Mouse (Mus musculus) G1E (cell line): Measurements from ENCODE around the gene Fam170b.

Source experiments
- CTCF ChIP-seq: IDR thresholded peaks from 2 replicates; pipeline ENCODE4 v1.5.1; 2012; ENCODE audit warnings: low read depth, low read length, inconsistent platforms, mixed read lengths
- GATA1 ChIP-seq: IDR thresholded peaks from 2 replicates; pipeline ENCODE4 v1.6.1; 2012; ENCODE audit warnings: borderline replicate concordance, low read length, inconsistent platforms, mixed read lengths
- GATA2 ChIP-seq: IDR thresholded peaks from 2 replicates; pipeline ENCODE4 v1.6.1; 2012; ENCODE audit warnings: low read depth, low read length, inconsistent platforms, borderline replicate concordance
- TAL1 ChIP-seq: conservative IDR thresholded peaks from 2 replicates; pipeline ENCODE4 v1.6.1; 2012; ENCODE audit warnings: low read depth, low read length, inconsistent platforms, mixed read lengths

DNA sequence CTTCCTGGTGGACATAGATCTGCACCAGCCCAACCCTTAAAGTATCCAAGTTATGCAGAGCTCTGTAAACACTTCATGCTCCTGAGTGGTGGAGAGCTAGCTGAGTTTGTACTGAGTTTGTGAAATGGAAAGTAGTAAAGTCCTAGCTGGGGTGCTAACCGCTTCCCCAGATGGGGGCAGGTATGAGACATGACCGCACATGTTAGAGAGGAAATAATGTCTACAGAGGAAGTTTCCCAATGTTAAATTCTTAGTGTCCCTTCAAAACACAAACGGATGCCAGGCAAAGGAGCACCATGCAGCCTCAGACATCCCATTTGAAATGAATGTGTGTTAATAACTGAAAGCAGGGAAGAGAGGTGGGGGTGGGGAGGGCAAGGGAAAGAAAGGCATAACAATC is 9.9 kb upstream of the Fam170b start:
- TF ChIP-seq CTCF (no peak), GATA1 (no peak), GATA2 (no peak), TAL1 (no peak)
